Mouse (Mus musculus) embryonic fibroblast, embryonic 13.5 days (primary cell): ENCODE data around the gene Mindy4.

Experiments used
- CTCF ChIP-seq: IDR thresholded peaks from 2 replicates; pipeline ENCODE4 v1.5.1; 2011; ENCODE audit warnings: mild to moderate bottlenecking, control low read depth, low read length, moderate library complexity, borderline replicate concordance; ENCODE audit not compliant: insufficient read depth
- POLR2A ChIP-seq: IDR thresholded peaks from 2 replicates; pipeline ENCODE4 v1.6.1; 2011; ENCODE audit warnings: low read depth, mild to moderate bottlenecking, control low read depth, low read length, moderate library complexity

GRCm38 (mm10) chr6:55355575-55355974 lies 152.4 kb downstream of the Mindy4 start:
- no peak for TF ChIP-seq POLR2A
- no peak for TF ChIP-seq CTCF
